Mouse (Mus musculus): Measurements from ENCODE around the gene Nsg1. TPM values are rescaled to one million over a fixed set of nuclear protein-coding genes. Genes with fewer than 3 reads are reported as not detected.

Nsg1 gene
- polyA plus RNA-seq, 1 experiment from 2014 or later, result 376 TPM

- ATAC-seq (ENCODE audit: low FRiP score), result no peak
- WGBS, result 63% methylated on average over 5 of the region's 5 CpGs
- H3K36me3 ChIP-seq (replicated peaks), result no peaks in the 10 kb centered on the region
Observed at GRCm38 (mm10) chr5:38173766-38174165, 14.1 kb upstream of the Nsg1 start.

GRCm38 (mm10) chr5:38168497-38168896 is 8.8 kb upstream of the Nsg1 start:
- Histone ChIP-seq H3K4me3 (replicated peaks) (no peak overlapping the region), H3K27me3 (peaks cover 4% of the 10 kb centered on the region; the same call in 1 of the 2 replicates), H3K9ac (no peak overlapping the region), H3K4me1 (no peaks in the 10 kb centered on the region), H3K4me2 (no peak overlapping the region), H3K36me3 (replicated peaks) (no peaks in the 10 kb centered on the region), H3K9me3 (0 out of 2 replicates have a peak, but pooled peaks cover 4% of the 10 kb centered on the region), H3K27ac (no peak overlapping the region)
- ATAC-seq (ENCODE audit: low FRiP score), result no peak
- WGBS, result 80% methylated on average over 11 of the region's 11 CpGs

More at GRCm38 (mm10) chr5:38173766-38174165, 14.1 kb upstream of the Nsg1 start:
- H3K9ac ChIP-seq, result no peak overlapping the region
- peaks cover 2% of the 10 kb centered on the region; the same call in 1 of the 2 replicates for H3K27me3 ChIP-seq
- no peak overlapping the region for H3K4me2 ChIP-seq
- no peaks in the 10 kb centered on the region for H3K4me1 ChIP-seq
- no peak overlapping the region for H3K4me3 ChIP-seq (replicated peaks)
- no peak overlapping the region for H3K27ac ChIP-seq
- H3K9me3 ChIP-seq, result 0 out of 2 replicates have a peak, but pooled peaks cover 4% of the 10 kb centered on the region

- Histone ChIP-seq H3K4me3 (replicated peaks) (peak overlapping the region; percentile 77), H3K27me3 (peaks cover 32% of the 10 kb centered on the region), H3K4me2 (peak overlapping the region; percentile 75), H3K36me3 (replicated peaks) (peaks cover 36% of the 10 kb centered on the region), H3K4me1 (peaks cover 40% of the 10 kb centered on the region), H3K27ac (peak overlapping the region; percentile 88), H3K9me3 (no peaks in the 10 kb centered on the region), H3K9ac (peak overlapping the region; percentile 90)
- ATAC-seq (ENCODE audit: low FRiP score), result peak; percentile 87
- under 1% methylated on average over 72 of the region's 79 CpGs for WGBS
Observed at GRCm38 (mm10) chr5:38158947-38159633, 617 bp downstream of the Nsg1 start.

GRCm38 (mm10) chr5:38158501-38158946 is 1.2 kb downstream of the Nsg1 start:
- no peaks in the 10 kb centered on the region for H3K9me3 ChIP-seq
- H3K4me3 ChIP-seq (replicated peaks), result peak overlapping the region; percentile 77
- H3K36me3 ChIP-seq (replicated peaks), result peaks cover 42% of the 10 kb centered on the region
- ATAC-seq (ENCODE audit: low FRiP score), result peak; percentile 62
- peak overlapping the region; percentile 75 for H3K4me2 ChIP-seq
- H3K9ac ChIP-seq, result peak overlapping the region; percentile 90
- H3K4me1 ChIP-seq, result peaks cover 46% of the 10 kb centered on the region
- 1% methylated on average over 17 of the region's 17 CpGs for WGBS
- H3K27ac ChIP-seq, result peak overlapping the region; percentile 88
- H3K27me3 ChIP-seq, result peaks cover 32% of the 10 kb centered on the region

- Histone ChIP-seq H3K27ac (no peak overlapping the region), H3K9ac (peak overlapping the region; percentile 90), H3K27me3 (peaks cover 27% of the 10 kb centered on the region), H3K4me3 (replicated peaks) (peak overlapping the region; percentile 77), H3K36me3 (replicated peaks) (peaks cover 52% of the 10 kb centered on the region), H3K9me3 (no peaks in the 10 kb centered on the region), H3K4me2 (peak overlapping the region; percentile 75), H3K4me1 (peaks cover 55% of the 10 kb centered on the region)
- ATAC-seq (ENCODE audit: low FRiP score), result no peak
- WGBS, result 66% methylated on average over 9 of the region's 9 CpGs
Observed at GRCm38 (mm10) chr5:38157481-38158020, 2.2 kb downstream of the Nsg1 start.

GRCm38 (mm10) chr5:38153636-38154035 is 6.1 kb downstream of the Nsg1 start:
- no peak overlapping the region for H3K4me3 ChIP-seq (replicated peaks)
- 90% methylated on average over 5 of the region's 5 CpGs for WGBS
- H3K4me2 ChIP-seq, result peak overlapping the region; percentile 2
- H3K9ac ChIP-seq, result no peak overlapping the region
- peaks cover 90% of the 10 kb centered on the region for H3K36me3 ChIP-seq (replicated peaks)
- no peak for ATAC-seq (ENCODE audit: low FRiP score)
- H3K27me3 ChIP-seq, result no peaks in the 10 kb centered on the region
- peaks cover 66% of the 10 kb centered on the region for H3K4me1 ChIP-seq
- H3K27ac ChIP-seq, result no peak overlapping the region
- H3K9me3 ChIP-seq, result no peaks in the 10 kb centered on the region; the same call in 1 of the 2 replicates

GRCm38 (mm10) chr5:38152201-38153108 is 7.3 kb downstream of the Nsg1 start:
- H3K36me3 ChIP-seq (replicated peaks), result peaks cover 99% of the 10 kb centered on the region
- WGBS, result 94% methylated on average over 10 of the region's 10 CpGs
- peaks cover 60% of the 10 kb centered on the region for H3K4me1 ChIP-seq
- no peak overlapping the region; the same call in 1 of the 2 replicates for H3K4me2 ChIP-seq
- peak overlapping the region; percentile 36; the same call in 1 of the 2 replicates for H3K9ac ChIP-seq
- ATAC-seq (ENCODE audit: low FRiP score), result no peak
- H3K4me3 ChIP-seq (replicated peaks), result no peak overlapping the region
- H3K27me3 ChIP-seq, result no peaks in the 10 kb centered on the region
- no peaks in the 10 kb centered on the region; the same call in 1 of the 2 replicates for H3K9me3 ChIP-seq
- H3K27ac ChIP-seq, result 0 out of 2 replicates have a peak overlapping the region, but pooled peaks have one; percentile 5

- Histone ChIP-seq H3K4me2 (no peak overlapping the region; the same call in 1 of the 2 replicates), H3K9me3 (no peaks in the 10 kb centered on the region; the same call in 1 of the 2 replicates), H3K4me1 (peaks cover 48% of the 10 kb centered on the region), H3K9ac (no peak overlapping the region), H3K27ac (no peak overlapping the region), H3K4me3 (replicated peaks) (no peak overlapping the region), H3K27me3 (no peaks in the 10 kb centered on the region), H3K36me3 (replicated peaks) (peaks cover 99% of the 10 kb centered on the region)
- 51% methylated on average over 3 of the region's 3 CpGs for WGBS
- no peak for ATAC-seq (ENCODE audit: low FRiP score)
Observed at GRCm38 (mm10) chr5:38151264-38151663, 8.4 kb downstream of the Nsg1 start.

- H3K36me3 ChIP-seq (replicated peaks), result peaks cover 96% of the 10 kb centered on the region
- 93% methylated on average over 6 of the region's 6 CpGs for WGBS
- peaks cover 10% of the 10 kb centered on the region for H3K4me1 ChIP-seq
- no peak overlapping the region for H3K4me3 ChIP-seq (replicated peaks)
- H3K9ac ChIP-seq, result no peak overlapping the region
- no peak overlapping the region for H3K27ac ChIP-seq
- no peaks in the 10 kb centered on the region; the same call in 1 of the 2 replicates for H3K9me3 ChIP-seq
- ATAC-seq (ENCODE audit: low FRiP score), result no peak
- no peak overlapping the region for H3K4me2 ChIP-seq
- H3K27me3 ChIP-seq, result no peaks in the 10 kb centered on the region
Observed at GRCm38 (mm10) chr5:38146524-38146923, 13.2 kb downstream of the Nsg1 start.

- H3K4me2 ChIP-seq, result no peak overlapping the region
- no peak overlapping the region for H3K27ac ChIP-seq
- no peak for ATAC-seq (ENCODE audit: low FRiP score)
- peaks cover 96% of the 10 kb centered on the region for H3K36me3 ChIP-seq (replicated peaks)
- WGBS, result 91% methylated on average over 6 of the region's 6 CpGs
- no peaks in the 10 kb centered on the region for H3K9me3 ChIP-seq
- H3K27me3 ChIP-seq, result no peaks in the 10 kb centered on the region
- no peaks in the 10 kb centered on the region for H3K4me1 ChIP-seq
- no peak overlapping the region for H3K4me3 ChIP-seq (replicated peaks)
- H3K9ac ChIP-seq, result no peak overlapping the region
Observed at GRCm38 (mm10) chr5:38140893-38141292, 18.8 kb downstream of the Nsg1 start.

GRCm38 (mm10) chr5:38137163-38137562 is 22.5 kb downstream of the Nsg1 start:
- Histone ChIP-seq H3K9ac (no peak overlapping the region), H3K9me3 (no peaks in the 10 kb centered on the region), H3K27ac (no peak overlapping the region), H3K36me3 (replicated peaks) (peaks cover 74% of the 10 kb centered on the region), H3K27me3 (no peaks in the 10 kb centered on the region), H3K4me1 (no peaks in the 10 kb centered on the region), H3K4me2 (no peak overlapping the region), H3K4me3 (replicated peaks) (no peak overlapping the region)
- WGBS, result 90% methylated on average over 9 of the region's 9 CpGs
- no peak for ATAC-seq (ENCODE audit: low FRiP score)

- H3K9me3 ChIP-seq, result no peaks in the 10 kb centered on the region
- H3K27ac ChIP-seq, result no peak overlapping the region
- H3K4me3 ChIP-seq (replicated peaks), result no peak overlapping the region
- H3K4me2 ChIP-seq, result no peak overlapping the region
- no peak for ATAC-seq (ENCODE audit: low FRiP score)
- H3K36me3 ChIP-seq (replicated peaks), result peaks cover 65% of the 10 kb centered on the region
- no peaks in the 10 kb centered on the region for H3K4me1 ChIP-seq
- no peak overlapping the region for H3K9ac ChIP-seq
- 94% methylated on average over 9 of the region's 9 CpGs for WGBS
- no peaks in the 10 kb centered on the region for H3K27me3 ChIP-seq
Observed at GRCm38 (mm10) chr5:38136247-38136646, 23.5 kb downstream of the Nsg1 start.

Measured in forebrain, embryonic 12.5 days (tissue).